Mouse (Mus musculus): ENCODE results near the gene Angptl7. TPM values are rescaled to one million over a fixed set of nuclear protein-coding genes. Genes with fewer than 3 reads are reported as not detected.

Gene Angptl7
- polyA plus RNA-seq (2015; fragmentation: Nextera tagmentation; extraction: Ambion mirVana) = 0.30 and 0.54 TPM in 2 replicates

DNA sequence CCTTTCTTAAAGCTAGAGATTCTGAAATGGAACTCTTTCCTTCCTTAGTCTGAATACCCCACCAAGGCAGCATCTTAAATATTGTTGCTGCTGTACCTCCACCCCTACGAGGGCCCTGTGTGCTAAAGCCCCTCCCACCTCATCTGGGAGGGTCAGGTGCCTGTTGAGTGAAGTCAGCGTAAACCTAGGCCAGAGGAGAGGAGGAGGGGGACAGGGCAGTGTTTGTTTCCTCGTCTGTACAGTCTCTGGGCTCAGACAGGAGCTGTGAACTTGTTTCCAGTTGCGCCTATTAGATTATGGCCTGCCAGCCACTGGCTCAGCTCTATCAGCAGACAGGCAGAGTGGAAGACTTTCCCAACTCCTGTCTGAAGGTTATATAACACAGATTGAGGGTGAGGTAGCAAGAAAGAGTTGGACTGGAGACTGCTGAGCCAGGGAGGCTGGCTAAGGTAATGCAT, at the start of gene Angptl7:
Gene Angptl7, minus strand, starts transcription at position 51 of the 458 bp plus-strand sequence.
- no peak within 1 kb of the TSS for H3K27ac ChIP-seq
- WGBS = 76% methylated on average over 4 of the region's 4 CpGs
- no peak within 1 kb of the TSS for H3K9ac ChIP-seq
- no peak for ATAC-seq (ENCODE audit: low FRiP score)
- peaks cover 26% of the 10 kb centered on the region for H3K4me1 ChIP-seq (replicated peaks)
- H3K4me3 ChIP-seq = no peak within 1 kb of the TSS
- H3K4me2 ChIP-seq = no peak within 1 kb of the TSS
- no peaks in the 10 kb centered on the region for H3K9me3 ChIP-seq
- peaks cover 95% of the 10 kb centered on the region for H3K36me3 ChIP-seq
- no peaks in the 10 kb centered on the region for H3K27me3 ChIP-seq

DNA sequence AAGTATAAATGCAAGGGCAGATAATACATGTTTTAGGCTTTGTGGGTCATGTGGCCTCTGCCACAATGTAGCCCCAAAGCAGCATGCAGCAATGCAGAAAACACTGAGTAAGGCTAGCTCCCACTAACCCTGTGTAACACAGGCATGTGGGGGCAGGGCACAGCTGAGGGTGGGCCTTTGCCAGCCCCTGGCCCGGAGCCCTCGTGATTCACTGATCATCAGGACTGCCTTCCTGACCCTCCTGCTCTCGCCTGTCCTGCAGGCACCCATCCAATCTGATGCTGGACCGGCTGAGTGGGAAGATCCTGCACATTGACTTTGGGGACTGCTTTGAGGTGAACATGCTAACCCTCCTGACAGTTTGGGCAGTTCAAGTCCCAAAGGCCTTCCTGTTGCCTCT, 48.8 kb upstream of the Angptl7 start:
- H3K4me3 ChIP-seq = no peak overlapping the region
- no peaks in the 10 kb centered on the region for H3K27me3 ChIP-seq
- H3K9me3 ChIP-seq = no peaks in the 10 kb centered on the region
- H3K27ac ChIP-seq = no peak overlapping the region
- no peak for ATAC-seq (ENCODE audit: low FRiP score)
- no peaks in the 10 kb centered on the region for H3K4me1 ChIP-seq (replicated peaks)
- no peak overlapping the region for H3K4me2 ChIP-seq
- H3K9ac ChIP-seq = no peak overlapping the region
- H3K36me3 ChIP-seq = peaks cover 96% of the 10 kb centered on the region
- WGBS = 96% methylated on average over 4 of the region's 4 CpGs

DNA sequence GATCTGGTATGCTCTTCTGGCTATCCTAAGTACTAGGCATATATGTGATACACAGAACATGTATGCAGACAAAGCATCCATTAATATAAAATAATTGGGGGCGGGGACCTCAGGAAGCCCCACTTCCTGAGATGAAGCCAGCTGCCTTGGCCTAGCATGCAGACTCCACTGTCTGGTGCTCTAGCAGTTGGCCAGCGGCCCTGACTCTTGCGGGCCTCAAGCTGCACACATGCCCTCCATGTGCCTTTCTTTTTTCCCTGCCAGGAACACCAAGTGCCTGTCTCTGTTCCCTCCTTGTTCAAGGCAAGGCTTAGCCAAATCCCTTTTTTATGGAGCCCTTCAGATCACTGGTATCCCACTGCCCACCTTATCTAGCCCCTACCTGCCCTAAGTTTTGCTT, 35.6 kb upstream of the Angptl7 start:
- H3K9ac ChIP-seq = no peak overlapping the region
- no peaks in the 10 kb centered on the region for H3K9me3 ChIP-seq
- H3K36me3 ChIP-seq = peaks cover 100% of the 10 kb centered on the region
- H3K4me3 ChIP-seq = no peak overlapping the region
- H3K4me1 ChIP-seq (replicated peaks) = no peaks in the 10 kb centered on the region
- ATAC-seq (ENCODE audit: low FRiP score) = no peak
- H3K27me3 ChIP-seq = no peaks in the 10 kb centered on the region
- H3K27ac ChIP-seq = no peak overlapping the region
- H3K4me2 ChIP-seq = no peak overlapping the region
- WGBS = 96% methylated on average over 3 of the region's 3 CpGs

DNA sequence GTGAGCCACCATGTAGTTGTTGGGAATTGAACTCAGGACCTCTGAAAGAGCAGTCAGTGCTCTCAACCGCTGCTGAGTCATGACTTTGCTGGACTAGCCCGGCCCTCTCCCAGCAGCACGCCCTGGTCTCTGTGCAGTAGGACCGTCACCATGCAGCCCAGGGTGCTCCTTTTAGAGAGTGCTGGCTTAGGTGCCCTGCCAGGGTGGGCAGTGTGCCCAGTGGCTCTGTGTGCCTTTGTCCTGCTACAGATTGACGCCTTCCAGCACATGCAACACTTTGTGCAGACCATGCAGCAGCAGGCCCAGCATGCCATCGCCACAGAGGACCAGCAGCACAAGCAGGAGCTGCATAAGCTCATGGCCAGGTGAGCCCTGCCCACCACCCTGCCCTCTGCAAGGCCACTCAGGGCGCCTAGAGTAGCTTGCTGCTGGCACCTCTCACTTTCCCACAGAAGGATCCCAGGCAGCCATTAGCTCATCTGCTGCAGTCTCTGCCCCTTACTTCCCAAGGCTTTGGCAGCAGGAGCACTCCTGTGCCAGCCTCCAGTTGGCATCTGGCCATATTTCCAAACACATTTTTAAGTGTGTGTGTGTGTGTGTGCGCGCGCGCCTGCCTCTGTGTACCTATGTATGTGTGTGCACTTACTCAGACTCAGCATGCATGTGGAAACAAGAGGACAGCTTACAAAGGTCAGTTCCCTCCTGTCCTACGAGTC, 33.5 kb upstream of the Angptl7 start:
- peak; percentile 46; the same call in 1 of the 2 replicates for ATAC-seq (ENCODE audit: low FRiP score)
- H3K4me1 ChIP-seq (replicated peaks) = no peaks in the 10 kb centered on the region
- no peaks in the 10 kb centered on the region for H3K27me3 ChIP-seq
- no peaks in the 10 kb centered on the region for H3K9me3 ChIP-seq
- H3K9ac ChIP-seq = no peak overlapping the region
- no peak overlapping the region for H3K4me2 ChIP-seq
- H3K36me3 ChIP-seq = peaks cover 97% of the 10 kb centered on the region
- WGBS = 90% methylated on average over 12 of the region's 12 CpGs
- H3K4me3 ChIP-seq = no peak overlapping the region
- no peak overlapping the region for H3K27ac ChIP-seq

DNA sequence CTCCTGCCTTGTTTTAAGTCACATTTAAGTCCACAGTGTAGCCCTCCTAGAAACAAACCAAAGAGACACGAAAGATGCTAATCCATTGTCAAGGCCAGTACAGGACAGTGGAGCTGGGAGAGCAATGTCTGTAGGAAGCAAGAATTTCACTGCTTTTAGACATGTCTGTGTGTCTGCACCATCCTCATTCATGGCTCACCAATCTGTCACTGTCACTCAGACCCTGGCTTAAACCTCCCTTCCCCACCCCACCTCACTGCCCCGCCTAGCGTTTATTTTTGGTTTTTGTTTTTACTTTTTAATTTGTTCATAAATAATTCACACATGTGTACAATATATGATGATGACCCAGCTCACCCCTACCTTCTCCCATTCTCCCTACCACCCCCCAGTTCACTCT, 32.3 kb upstream of the Angptl7 start:
- WGBS = 86% methylated on average over 3 of the region's 3 CpGs
- no peak overlapping the region for H3K4me3 ChIP-seq
- no peak overlapping the region for H3K9ac ChIP-seq
- H3K4me2 ChIP-seq = no peak overlapping the region
- H3K4me1 ChIP-seq (replicated peaks) = no peaks in the 10 kb centered on the region
- no peaks in the 10 kb centered on the region for H3K9me3 ChIP-seq
- no peaks in the 10 kb centered on the region for H3K27me3 ChIP-seq
- no peak overlapping the region for H3K27ac ChIP-seq
- peaks cover 94% of the 10 kb centered on the region for H3K36me3 ChIP-seq
- no peak for ATAC-seq (ENCODE audit: low FRiP score)

DNA sequence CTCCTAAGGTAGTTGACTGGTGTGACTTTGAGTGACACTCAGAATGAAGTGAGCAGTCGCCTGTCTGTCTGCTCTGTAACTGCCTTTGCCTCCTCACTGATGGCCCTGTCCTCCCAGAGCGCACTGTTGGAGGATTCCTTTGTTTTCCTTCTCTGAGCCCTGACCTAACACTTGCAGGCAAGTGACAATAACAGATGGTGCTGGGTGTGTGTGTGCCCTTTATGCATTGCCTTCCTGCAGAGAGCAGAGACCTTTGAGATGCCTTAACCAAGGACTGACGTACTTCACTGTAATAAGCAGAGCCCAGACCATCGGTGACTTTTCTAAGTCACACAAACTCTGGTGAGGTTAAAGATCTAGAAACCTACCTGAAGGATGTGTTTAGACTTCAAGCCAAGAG, 31.1 kb upstream of the Angptl7 start:
- Histone ChIP-seq H3K4me1 (replicated peaks) (no peaks in the 10 kb centered on the region), H3K9ac (no peak overlapping the region), H3K4me2 (no peak overlapping the region), H3K9me3 (no peaks in the 10 kb centered on the region), H3K27ac (no peak overlapping the region), H3K27me3 (no peaks in the 10 kb centered on the region), H3K4me3 (no peak overlapping the region), H3K36me3 (peaks cover 94% of the 10 kb centered on the region)
- WGBS = 54% methylated on average over 4 of the region's 4 CpGs
- ATAC-seq (ENCODE audit: low FRiP score) = no peak

DNA sequence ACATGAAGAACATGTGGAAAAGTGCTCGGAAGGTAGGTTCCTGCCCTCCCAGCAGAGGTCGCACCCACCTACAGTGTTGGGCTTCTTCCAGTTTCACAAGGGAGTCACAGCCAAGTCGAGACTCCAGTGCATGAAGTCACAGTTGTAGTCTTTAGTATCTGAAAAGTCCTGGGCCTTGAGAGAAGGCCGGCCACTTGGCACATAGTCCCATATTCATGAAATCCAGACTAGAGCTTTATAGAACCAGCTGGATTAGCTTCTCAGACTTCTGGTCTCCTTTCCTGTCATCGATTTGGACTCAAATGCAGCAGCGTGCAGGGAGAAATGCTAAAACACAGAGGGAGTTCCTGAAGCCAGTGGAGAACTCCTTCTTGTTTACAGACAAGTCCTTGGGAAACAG, 30.5 kb upstream of the Angptl7 start:
- H3K36me3 ChIP-seq = peaks cover 94% of the 10 kb centered on the region
- H3K27me3 ChIP-seq = no peaks in the 10 kb centered on the region
- no peak overlapping the region for H3K4me3 ChIP-seq
- H3K4me1 ChIP-seq (replicated peaks) = no peaks in the 10 kb centered on the region
- no peak overlapping the region for H3K27ac ChIP-seq
- H3K9me3 ChIP-seq = no peaks in the 10 kb centered on the region
- no peak for ATAC-seq (ENCODE audit: low FRiP score)
- WGBS = 91% methylated on average over 6 of the region's 6 CpGs
- H3K4me2 ChIP-seq = no peak overlapping the region
- H3K9ac ChIP-seq = no peak overlapping the region

DNA sequence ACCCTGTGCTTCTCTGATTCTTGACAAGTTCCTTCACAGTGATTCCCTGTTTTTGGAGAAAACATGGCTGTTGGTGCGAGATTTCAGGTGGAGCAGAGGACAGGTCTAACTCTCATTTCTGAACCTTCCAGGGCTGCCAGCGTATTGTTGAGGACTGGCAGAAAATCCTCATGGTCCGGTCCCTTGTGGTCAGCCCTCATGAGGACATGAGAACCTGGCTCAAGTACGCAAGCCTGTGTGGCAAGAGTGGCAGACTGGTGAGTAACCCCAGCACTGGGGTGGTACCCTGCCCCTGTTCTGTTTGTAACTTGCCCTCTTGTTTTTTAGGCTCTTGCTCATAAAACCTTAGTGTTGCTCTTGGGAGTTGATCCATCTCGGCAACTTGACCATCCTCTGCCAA, 30.1 kb upstream of the Angptl7 start:
- Histone ChIP-seq H3K27me3 (no peaks in the 10 kb centered on the region), H3K27ac (no peak overlapping the region), H3K4me2 (no peak overlapping the region), H3K4me1 (replicated peaks) (no peaks in the 10 kb centered on the region), H3K9ac (no peak overlapping the region), H3K36me3 (peaks cover 94% of the 10 kb centered on the region), H3K9me3 (no peaks in the 10 kb centered on the region), H3K4me3 (no peak overlapping the region)
- 93% methylated on average over 5 of the region's 5 CpGs for WGBS
- no peak for ATAC-seq (ENCODE audit: low FRiP score)

DNA sequence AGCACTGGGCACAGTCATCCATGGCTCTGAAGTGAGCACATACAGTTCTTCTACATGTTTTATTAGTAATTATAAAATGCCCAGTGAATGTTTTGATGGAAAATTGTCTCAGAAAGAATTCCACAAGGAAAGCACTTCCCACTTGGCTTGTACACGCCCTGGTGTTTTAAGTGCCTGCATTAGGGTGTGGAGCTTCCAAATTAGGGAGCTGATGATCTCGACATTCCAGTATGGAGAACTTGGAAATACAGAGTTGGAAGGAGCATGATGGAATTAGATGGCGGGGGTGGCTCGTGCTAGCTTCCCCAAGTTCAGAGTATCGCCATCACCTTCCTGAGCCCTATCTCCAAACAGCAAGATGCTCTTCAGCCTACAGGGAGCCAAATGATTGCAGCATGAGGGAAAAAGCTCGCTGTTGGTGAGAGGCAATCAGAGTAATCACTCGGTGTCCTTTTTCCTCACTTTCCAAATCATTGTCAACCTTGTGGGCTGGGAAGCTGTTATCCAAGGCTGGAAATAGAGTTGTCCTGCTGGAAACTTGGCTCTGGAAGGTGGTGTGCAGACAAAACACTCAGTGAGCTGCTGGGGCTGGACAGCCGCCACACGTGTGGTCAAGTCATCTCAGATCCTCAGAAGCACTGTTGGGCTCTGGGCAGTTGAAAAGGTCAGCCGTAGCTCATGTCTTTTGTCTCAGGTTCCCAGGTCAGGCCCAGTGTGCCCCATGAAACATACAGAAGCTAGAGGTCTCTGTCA, 27.1 kb upstream of the Angptl7 start:
- 91% methylated on average over 10 of the region's 10 CpGs for WGBS
- Histone ChIP-seq H3K9ac (no peak overlapping the region), H3K27ac (no peak overlapping the region), H3K9me3 (no peaks in the 10 kb centered on the region), H3K4me3 (no peak overlapping the region), H3K36me3 (peaks cover 92% of the 10 kb centered on the region), H3K4me1 (replicated peaks) (no peaks in the 10 kb centered on the region), H3K4me2 (no peak overlapping the region), H3K27me3 (no peaks in the 10 kb centered on the region)
- no peak for ATAC-seq (ENCODE audit: low FRiP score)

DNA sequence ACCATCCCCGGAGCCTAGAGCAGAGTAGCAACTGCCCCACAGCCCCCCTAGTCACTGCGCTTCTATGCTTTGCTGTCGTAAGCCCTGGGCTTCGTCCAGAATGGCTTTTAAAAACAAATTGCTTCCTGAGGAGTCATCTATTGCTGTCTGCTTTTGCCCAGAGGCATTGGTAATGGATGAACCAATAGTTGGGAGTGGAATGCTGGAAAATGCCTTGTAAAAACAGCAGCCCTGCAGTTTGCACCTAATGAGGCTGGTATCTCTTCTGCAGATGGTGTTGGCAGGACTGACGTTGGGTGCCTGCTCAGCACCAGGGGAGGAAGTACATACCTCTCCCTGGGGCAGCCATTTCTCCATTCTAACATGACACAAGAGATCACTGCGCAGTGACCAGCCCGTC, 23.3 kb upstream of the Angptl7 start:
- H3K4me1 ChIP-seq (replicated peaks) = peaks cover under 1% of the 10 kb centered on the region
- no peak overlapping the region for H3K4me2 ChIP-seq
- H3K9me3 ChIP-seq = no peaks in the 10 kb centered on the region
- no peak overlapping the region for H3K9ac ChIP-seq
- peak overlapping the region; percentile 4; the same call in 1 of the 2 replicates for H3K27ac ChIP-seq
- no peak for ATAC-seq (ENCODE audit: low FRiP score)
- H3K4me3 ChIP-seq = no peak overlapping the region
- peaks cover 89% of the 10 kb centered on the region for H3K36me3 ChIP-seq
- H3K27me3 ChIP-seq = no peaks in the 10 kb centered on the region
- WGBS = 81% methylated on average over 7 of the region's 7 CpGs

DNA sequence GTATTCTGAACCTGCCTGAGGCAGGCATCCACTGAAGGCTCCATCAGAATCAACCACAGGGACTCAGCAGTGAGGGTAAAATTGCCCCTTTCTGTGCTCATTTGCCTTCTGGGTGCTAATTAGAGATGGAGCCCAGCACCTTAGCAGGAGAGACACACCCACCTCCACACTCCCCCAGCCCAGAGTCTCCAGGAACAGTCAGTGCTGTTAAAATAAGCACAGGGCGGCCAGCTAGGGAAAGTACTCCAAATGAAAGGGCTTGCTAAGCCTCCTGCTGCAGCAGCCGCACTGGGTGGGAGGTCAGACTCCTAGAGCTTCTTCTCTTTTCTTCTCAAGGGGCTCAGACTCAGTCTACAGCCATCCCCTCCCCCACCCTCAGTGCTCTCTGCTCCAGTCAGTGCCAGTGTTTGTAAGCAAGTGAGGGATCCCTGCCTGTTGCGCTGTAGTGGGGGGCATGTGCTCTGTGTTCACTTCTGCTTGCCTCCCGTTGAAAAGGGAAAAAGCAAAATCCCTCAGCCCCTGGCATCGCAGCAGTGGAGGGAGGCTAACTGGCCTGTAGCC, 18.1 kb upstream of the Angptl7 start:
- ATAC-seq (ENCODE audit: low FRiP score) = peak; percentile 49; the same call in 1 of the 2 replicates
- H3K4me3 ChIP-seq = no peak overlapping the region
- H3K36me3 ChIP-seq = peaks cover 85% of the 10 kb centered on the region
- no peak overlapping the region for H3K4me2 ChIP-seq
- no peaks in the 10 kb centered on the region for H3K9me3 ChIP-seq
- 27% methylated on average over 5 of the region's 5 CpGs for WGBS
- H3K27me3 ChIP-seq = no peaks in the 10 kb centered on the region
- H3K4me1 ChIP-seq (replicated peaks) = peaks cover 11% of the 10 kb centered on the region
- H3K27ac ChIP-seq = peak overlapping the region; percentile 79
- peak overlapping the region; percentile 51; the same call in 1 of the 2 replicates for H3K9ac ChIP-seq

DNA sequence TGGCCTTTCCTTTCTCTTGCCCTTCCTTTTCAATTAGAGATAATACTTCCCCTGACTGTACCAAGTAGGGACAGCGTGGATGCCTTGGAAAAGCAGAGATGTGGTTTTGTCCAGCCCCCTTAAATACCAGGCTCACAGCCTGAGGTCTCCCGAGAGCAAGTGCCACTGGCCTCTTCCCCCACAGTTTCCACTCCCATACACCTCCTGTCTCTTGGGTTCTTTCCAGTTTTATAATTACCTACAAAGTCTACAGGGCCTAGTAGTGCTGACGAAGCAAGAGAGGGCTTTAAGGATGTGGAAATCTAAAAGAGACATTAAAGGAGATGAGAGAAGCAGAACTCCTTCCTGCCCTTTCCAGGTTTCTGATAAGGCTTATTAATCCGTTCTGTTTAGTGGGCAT, 17.5 kb upstream of the Angptl7 start:
- Histone ChIP-seq H3K4me1 (replicated peaks) (peaks cover 11% of the 10 kb centered on the region), H3K9ac (peak overlapping the region; percentile 51; the same call in 1 of the 2 replicates), H3K4me2 (no peak overlapping the region), H3K27ac (peak overlapping the region; percentile 79), H3K4me3 (no peak overlapping the region), H3K9me3 (no peaks in the 10 kb centered on the region), H3K36me3 (peaks cover 85% of the 10 kb centered on the region), H3K27me3 (no peaks in the 10 kb centered on the region)
- 53% methylated on average over 4 of the region's 4 CpGs for WGBS
- ATAC-seq (ENCODE audit: low FRiP score) = no peak
